Mouse (Mus musculus): ENCODE data around the gene Slc16a7.
A peak's percentile ranks its signal among the peaks of the same experiment; 100 is the strongest.

The Slc16a7 gene

GRCm38 (mm10) chr10:125388876-125389786 lies at the start of gene Slc16a7:
Gene Slc16a7, minus strand, starts transcription at chr10:125389465.
- peak; percentile 77 to 81 for DNase-seq (ENCODE audit: low spot score in 2 of 2)

GRCm38 (mm10) chr10:125418795-125419194 lies 29.5 kb upstream of the Slc16a7 start:
- DNase-seq (ENCODE audit: low spot score in 2 of 2) = no peak

- no peak for DNase-seq (ENCODE audit: low spot score in 2 of 2)
Measured at GRCm38 (mm10) chr10:125399796-125400195, 10.5 kb upstream of the Slc16a7 start.

GRCm38 (mm10) chr10:125390011-125390410 lies 746 bp upstream of the Slc16a7 start:
- no peak for DNase-seq (ENCODE audit: low spot score in 2 of 2)

GRCm38 (mm10) chr10:125388481-125388875 lies 787 bp downstream of the Slc16a7 start:
- DNase-seq (ENCODE audit: low spot score in 2 of 2) = peak in 1 of 2 experiments; percentile 21

GRCm38 (mm10) chr10:125387782-125388415 lies 1.4 kb downstream of the Slc16a7 start:
- no peak for DNase-seq (ENCODE audit: low spot score in 2 of 2)

GRCm38 (mm10) chr10:125375526-125375925 lies 13.7 kb downstream of the Slc16a7 start:
- DNase-seq (ENCODE audit: low spot score in 2 of 2) = no peak

GRCm38 (mm10) chr10:125372666-125373065 lies 16.6 kb downstream of the Slc16a7 start:
- DNase-seq (ENCODE audit: low spot score in 2 of 2) = peak in 1 of 2 experiments; percentile 24

GRCm38 (mm10) chr10:125371451-125371850 lies 17.8 kb downstream of the Slc16a7 start:
- no peak for DNase-seq (ENCODE audit: low spot score in 2 of 2)

- no peak for DNase-seq (ENCODE audit: low spot score in 2 of 2)
Measured at GRCm38 (mm10) chr10:125370037-125370610, 19.1 kb downstream of the Slc16a7 start.

GRCm38 (mm10) chr10:125358479-125358878 lies 30.8 kb downstream of the Slc16a7 start:
- DNase-seq (ENCODE audit: low spot score in 2 of 2) = no peak

GRCm38 (mm10) chr10:125352805-125353204 lies 36.5 kb downstream of the Slc16a7 start:
- DNase-seq (ENCODE audit: low spot score in 2 of 2) = no peak

- DNase-seq (ENCODE audit: low spot score in 2 of 2) = no peak
Measured at GRCm38 (mm10) chr10:125348171-125348570, 41.1 kb downstream of the Slc16a7 start.

- no peak for DNase-seq (ENCODE audit: low spot score in 2 of 2)
Measured at GRCm38 (mm10) chr10:125347149-125347548, 42.1 kb downstream of the Slc16a7 start.

- DNase-seq (ENCODE audit: low spot score in 2 of 2) = no peak
Measured at GRCm38 (mm10) chr10:125346364-125346763, 42.9 kb downstream of the Slc16a7 start.

GRCm38 (mm10) chr10:125345583-125345982 lies 43.7 kb downstream of the Slc16a7 start:
- no peak for DNase-seq (ENCODE audit: low spot score in 2 of 2)

- no peak for DNase-seq (ENCODE audit: low spot score in 2 of 2)
Measured at GRCm38 (mm10) chr10:125342204-125342603, 47.1 kb downstream of the Slc16a7 start.

GRCm38 (mm10) chr10:125333799-125334198 lies 55.5 kb downstream of the Slc16a7 start:
- no peak for DNase-seq (ENCODE audit: low spot score in 2 of 2)

GRCm38 (mm10) chr10:125331334-125331733 lies 57.9 kb downstream of the Slc16a7 start:
- no peak for DNase-seq (ENCODE audit: low spot score in 2 of 2)

GRCm38 (mm10) chr10:125328331-125329063 lies 60.8 kb downstream of the Slc16a7 start:
- peak in 1 of 2 experiments; percentile 24 for DNase-seq (ENCODE audit: low spot score in 2 of 2)

- no peak for DNase-seq (ENCODE audit: low spot score in 2 of 2)
Measured at GRCm38 (mm10) chr10:125324871-125325565, 64.2 kb downstream of the Slc16a7 start.
